Mouse (Mus musculus) hindbrain, postnatal 0 days (tissue): ENCODE measurements at regions not wholly inside any gene's neighbourhood (a gene's known extent, or its start where the extent isn't known, plus 50 kb on each side); places are given as distances from the start of the nearest gene placed in this dataset.

Experiments used
- ATAC-seq: fragments of 200-750 bp; cut with Nextera tagmentation; 2 replicates; pipeline ENCODE4 v1.8.0; 2017; ENCODE audit warnings: mild to moderate bottlenecking, moderate TSS enrichment, moderate library complexity
- DNase-seq: peaks from one replicate; pipeline ENCODE4 v3.0.0-alpha.2; 2015; ENCODE audit warnings: low spot score
- H3K27ac ChIP-seq: fragments of 300-500 bp; sonication (generic); 2 replicates; pipeline ENCODE4 v1.5.1; 2014; ENCODE audit warnings: mild to moderate bottlenecking
- H3K27me3 ChIP-seq: fragments of 300-500 bp; sonication (generic); 2 replicates; pipeline ENCODE4 v1.6.1; 2014; ENCODE audit warnings: low read length, mixed read lengths; ENCODE audit not compliant: insufficient read depth
- H3K36me3 ChIP-seq: fragments of 300-500 bp; sonication (generic); 2 replicates; pipeline ENCODE4 v1.6.1; 2014; ENCODE audit warnings: low read length, mixed read lengths; ENCODE audit not compliant: insufficient read depth
- H3K4me1 ChIP-seq: fragments of 300-500 bp; sonication (generic); 2 replicates; pipeline ENCODE4 v1.6.1; 2014; ENCODE audit warnings: antibody characterized with exemption, low read length, mixed read lengths; ENCODE audit not compliant: insufficient read depth
- H3K4me2 ChIP-seq: fragments of 300-500 bp; sonication (generic); 2 replicates; pipeline ENCODE4 v1.6.1; 2014; ENCODE audit warnings: low read depth, mild to moderate bottlenecking, low read length, moderate library complexity, mixed read lengths
- H3K4me3 ChIP-seq: fragments of 300-500 bp; sonication (generic); 2 replicates; pipeline ENCODE4 v1.5.1; 2014; ENCODE audit warnings: low read length
- H3K9ac ChIP-seq: fragments of 300-500 bp; sonication (generic); replicated peaks from 2 replicates; pipeline ENCODE4 v1.6.1; 2014; ENCODE audit warnings: mild to moderate bottlenecking, low read length, moderate library complexity, mixed read lengths
- H3K9me3 ChIP-seq: fragments of 300-500 bp; sonication (generic); 2 replicates; pipeline ENCODE4 v1.6.1; 2016; ENCODE audit warnings: low read length, mixed read lengths
- CTCF ChIP-seq: IDR thresholded peaks from 2 replicates; pipeline ENCODE4 v1.5.1; 2016; ENCODE audit warnings: antibody characterized with exemption, control low read depth, low read depth
- WGBS: fragments of 180-500 bp; shearing (Covaris S2); extraction: QIAGEN DNeasy Blood & Tissue Kit; methylation state at CpG from one replicate; pipeline ENCODE4 v1.1.7; 2014; 5-methylcytosine and 5-hydroxymethylcytosine counted together

GRCm38 (mm10) chr1:64275865-64276264, 153.8 kb upstream of the Klf7 start:
- TF ChIP-seq CTCF, result no peak
- Histone ChIP-seq H3K36me3 (no peaks in the 10 kb centered on the region), H3K4me1 (no peaks in the 10 kb centered on the region), H3K4me2 (no peak overlapping the region), H3K27ac (no peak overlapping the region), H3K27me3 (no peaks in the 10 kb centered on the region), H3K9ac (no peak overlapping the region), H3K9me3 (no peaks in the 10 kb centered on the region), H3K4me3 (no peak overlapping the region)
- DNase-seq, result no peak
- no peak for ATAC-seq

- Histone ChIP-seq H3K9ac (no peak overlapping the region), H3K36me3 (no peaks in the 10 kb centered on the region), H3K27ac (no peak overlapping the region), H3K4me3 (no peak overlapping the region), H3K9me3 (no peaks in the 10 kb centered on the region), H3K4me1 (no peaks in the 10 kb centered on the region), H3K27me3 (no peaks in the 10 kb centered on the region), H3K4me2 (no peak overlapping the region)
- 81% methylated on average over 3 of the region's 3 CpGs for WGBS
- no peak for TF ChIP-seq CTCF
- no peak for DNase-seq
- no peak for ATAC-seq
Observed at GRCm38 (mm10) chr1:64275086-64275802, 153.2 kb upstream of the Klf7 start.

GRCm38 (mm10) chr1:64257237-64257636, 135.2 kb upstream of the Klf7 start:
- Histone ChIP-seq H3K4me3 (no peak overlapping the region), H3K9me3 (no peaks in the 10 kb centered on the region), H3K27me3 (no peaks in the 10 kb centered on the region), H3K27ac (no peak overlapping the region), H3K4me2 (no peak overlapping the region), H3K9ac (no peak overlapping the region), H3K36me3 (no peaks in the 10 kb centered on the region), H3K4me1 (no peaks in the 10 kb centered on the region; the same call in 1 of the 2 replicates)
- DNase-seq (no peak), ATAC-seq (no peak)
- WGBS, result 32% methylated on average over 2 of the region's 2 CpGs
- no peak for TF ChIP-seq CTCF

- TF ChIP-seq CTCF, result no peak
- Histone ChIP-seq H3K27me3 (no peaks in the 10 kb centered on the region), H3K4me3 (no peak overlapping the region), H3K9me3 (no peaks in the 10 kb centered on the region), H3K27ac (peak overlapping the region; percentile 32; the same call in 1 of the 2 replicates), H3K4me1 (no peaks in the 10 kb centered on the region; the same call in 1 of the 2 replicates), H3K4me2 (0 out of 2 replicates have a peak overlapping the region, but pooled peaks have one; percentile 14), H3K36me3 (no peaks in the 10 kb centered on the region), H3K9ac (no peak overlapping the region)
- peak; percentile 61 for DNase-seq
- peak; percentile 78; the same call in 1 of the 2 replicates for ATAC-seq
- 43% methylated on average over 14 of the region's 14 CpGs for WGBS
Observed at GRCm38 (mm10) chr1:64255554-64256295, 133.6 kb upstream of the Klf7 start.

GRCm38 (mm10) chr1:64254673-64255072, 132.6 kb upstream of the Klf7 start:
- H3K9ac ChIP-seq, result no peak overlapping the region
- no peaks in the 10 kb centered on the region for H3K9me3 ChIP-seq
- no peaks in the 10 kb centered on the region for H3K36me3 ChIP-seq
- no peaks in the 10 kb centered on the region; the same call in 1 of the 2 replicates for H3K4me1 ChIP-seq
- 63% methylated on average over 8 of the region's 8 CpGs for WGBS
- H3K4me3 ChIP-seq, result no peak overlapping the region
- no peak overlapping the region for H3K4me2 ChIP-seq
- no peaks in the 10 kb centered on the region for H3K27me3 ChIP-seq
- peak; percentile 15 for DNase-seq
- no peak for ATAC-seq
- no peak for TF ChIP-seq CTCF
- H3K27ac ChIP-seq, result no peak overlapping the region

- 16% methylated on average over 8 of the region's 8 CpGs for WGBS
- no peak overlapping the region for H3K9ac ChIP-seq
- no peaks in the 10 kb centered on the region for H3K9me3 ChIP-seq
- TF ChIP-seq CTCF, result no peak
- H3K4me2 ChIP-seq, result no peak overlapping the region
- H3K4me1 ChIP-seq, result no peaks in the 10 kb centered on the region; the same call in 1 of the 2 replicates
- H3K36me3 ChIP-seq, result no peaks in the 10 kb centered on the region
- DNase-seq (peak; percentile 17), ATAC-seq (no peak)
- H3K27me3 ChIP-seq, result no peaks in the 10 kb centered on the region
- H3K4me3 ChIP-seq, result no peak overlapping the region
- no peak overlapping the region for H3K27ac ChIP-seq
Observed at GRCm38 (mm10) chr1:64253996-64254395, 131.9 kb upstream of the Klf7 start.
